Mouse (Mus musculus) urinary bladder, postnatal 36 days (tissue): ENCODE measurements around the gene Plch1.

Experiments used
- DNase-seq, 2 experiments: peaks; one replicate each; pipeline ENCODE4 v3.0.0; 2022; ENCODE audit warnings: low spot score in 2 of 2, mixed read lengths in 1 of 2

Plch1 gene

GRCm38 (mm10) chr3:63726667-63727342, 172.5 kb downstream of the Plch1 start:
- no peak for DNase-seq

- no peak for DNase-seq
These were observed 205.6 kb downstream of the Plch1 start for GRCm38 (mm10) chr3:63693694-63694093.

GRCm38 (mm10) chr3:63692727-63693126, 206.5 kb downstream of the Plch1 start:
- no peak for DNase-seq

- DNase-seq = no peak
These were observed 230.5 kb downstream of the Plch1 start for GRCm38 (mm10) chr3:63668779-63669178.

GRCm38 (mm10) chr3:63665307-63665706, 234.0 kb downstream of the Plch1 start:
- no peak for DNase-seq

- no peak for DNase-seq
These were observed 234.6 kb downstream of the Plch1 start for GRCm38 (mm10) chr3:63664575-63665243.
